Mouse (Mus musculus) layer of hippocampus, adult 8-10 months (tissue): ENCODE results near the gene Fgfr2. TPM values are rescaled to one million over a fixed set of nuclear protein-coding genes. Genes with fewer than 3 reads are reported as not detected.
"Not testable (repeated sequence)": the region's sequence is repeated elsewhere in the genome, so short reads cannot be mapped to it uniquely, and the experiment has no call there.

Experiments used
- DNase-seq, 2 experiments: peaks; one replicate each; pipeline ENCODE4 v3.0.0; 2022; ENCODE audit warnings: low spot score in 2 of 2
- total RNA-seq, 4 experiments: library from RNA; stranded (reverse); gene quantifications; 2 replicates each; pipeline ENCODE4 v1.2.4; 2022

Fgfr2 gene
- total RNA-seq, 4 experiments from 2014 or later, result 60.7 to 72.9 (median 65.8) TPM

GRCm38 (mm10) chr7:130166190-130166589, 2957.0 kb downstream of the Fgfr2 start:
- no peak for DNase-seq

- no peak for DNase-seq
Observed at GRCm38 (mm10) chr7:130165408-130165807, 2957.7 kb downstream of the Fgfr2 start.

DNA sequence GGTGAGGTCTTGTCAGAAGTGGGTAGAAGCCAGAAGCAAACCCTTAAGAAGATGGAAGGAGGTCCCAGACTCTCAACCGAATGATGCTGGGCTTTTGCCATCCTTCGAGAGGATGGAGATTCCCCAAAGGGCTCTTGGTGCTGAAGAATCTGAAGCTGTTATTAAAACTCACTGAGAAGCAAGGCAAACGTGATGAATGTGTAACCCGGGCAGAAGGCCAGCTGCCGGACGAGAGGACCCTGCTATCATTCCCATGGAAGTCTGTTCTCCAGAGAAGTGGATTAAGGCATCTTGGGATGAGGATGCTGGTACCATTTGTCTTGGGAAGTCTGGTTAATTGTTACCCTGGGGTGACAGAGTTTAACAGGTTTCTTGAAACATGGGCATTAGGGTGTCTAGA, 2960.4 kb downstream of the Fgfr2 start:
- no peak for DNase-seq

- no peak for DNase-seq
Observed at GRCm38 (mm10) chr7:130161581-130161980, 2961.6 kb downstream of the Fgfr2 start.

DNA sequence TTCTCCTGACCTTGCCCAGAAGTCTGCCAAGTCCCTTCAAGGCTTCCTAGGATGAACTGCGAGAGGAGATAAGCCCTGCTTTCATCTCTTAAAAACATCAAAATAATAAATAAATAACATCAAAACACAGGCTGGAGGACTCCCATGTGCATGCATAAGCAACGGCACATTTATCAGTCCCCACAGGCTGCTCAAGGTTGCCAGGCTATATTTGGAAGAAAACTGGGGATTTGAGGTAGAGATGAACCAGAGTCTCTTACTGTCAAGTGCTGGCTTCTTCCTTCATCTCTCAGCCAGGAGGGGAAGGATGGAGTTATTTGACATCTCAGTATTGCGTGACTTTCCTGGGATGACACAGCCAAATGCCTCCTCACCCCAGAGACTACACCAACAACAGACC, 2964.3 kb downstream of the Fgfr2 start:
- no peak for DNase-seq

- no peak for DNase-seq
Observed at GRCm38 (mm10) chr7:130153363-130153969, 2969.7 kb downstream of the Fgfr2 start.

GRCm38 (mm10) chr7:130148906-130149305, 2974.2 kb downstream of the Fgfr2 start:
- no peak for DNase-seq

- no peak for DNase-seq
Observed at GRCm38 (mm10) chr7:130147230-130147629, 2975.9 kb downstream of the Fgfr2 start.

- no peak for DNase-seq
Observed at GRCm38 (mm10) chr7:130145211-130145610, 2977.9 kb downstream of the Fgfr2 start.

GRCm38 (mm10) chr7:130143371-130143770, 2979.8 kb downstream of the Fgfr2 start:
- no peak for DNase-seq

GRCm38 (mm10) chr7:130141088-130141873, 2981.9 kb downstream of the Fgfr2 start:
- no peak for DNase-seq

DNA sequence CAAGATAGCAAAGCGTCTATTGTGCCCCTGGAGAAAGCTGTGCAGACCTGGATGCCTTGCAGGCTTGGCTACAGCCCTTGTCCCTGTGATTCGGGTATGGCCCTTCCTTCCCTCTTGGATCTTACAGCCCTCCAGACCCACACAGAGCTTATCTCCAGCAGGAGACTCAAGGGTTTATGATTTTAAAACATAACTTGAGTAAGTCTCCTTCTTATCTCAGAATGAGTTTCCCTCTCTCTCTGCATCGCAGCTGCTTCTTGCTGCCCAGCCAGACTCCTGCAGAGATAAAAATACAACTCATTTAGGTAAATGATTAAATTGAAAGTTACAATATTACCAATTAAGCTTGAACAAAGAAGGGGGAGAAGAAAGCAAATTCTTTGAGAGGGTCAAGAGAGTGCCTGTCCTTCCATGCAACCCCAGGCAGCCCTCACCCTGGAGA, 2988.2 kb downstream of the Fgfr2 start:
- no peak for DNase-seq

DNA sequence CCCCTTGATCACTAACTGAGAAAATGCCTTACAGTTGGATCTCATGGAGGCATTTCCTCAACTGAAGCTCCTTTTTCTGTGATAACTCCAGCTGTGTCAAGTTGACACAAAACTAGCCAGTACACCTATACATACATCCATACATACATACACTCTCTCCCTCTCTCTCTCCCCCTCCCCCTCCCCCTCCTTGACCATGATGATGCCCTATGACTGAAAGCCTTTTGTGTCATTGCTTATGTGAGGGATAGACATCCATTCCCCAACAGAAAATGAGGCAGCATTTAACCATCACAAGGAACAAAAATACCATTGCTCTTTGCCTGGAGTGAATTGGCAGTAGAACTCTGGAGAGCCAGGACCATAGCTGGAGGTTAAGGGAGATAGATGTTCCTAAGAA, 2988.7 kb downstream of the Fgfr2 start:
- not testable (repeated sequence) for DNase-seq

DNA sequence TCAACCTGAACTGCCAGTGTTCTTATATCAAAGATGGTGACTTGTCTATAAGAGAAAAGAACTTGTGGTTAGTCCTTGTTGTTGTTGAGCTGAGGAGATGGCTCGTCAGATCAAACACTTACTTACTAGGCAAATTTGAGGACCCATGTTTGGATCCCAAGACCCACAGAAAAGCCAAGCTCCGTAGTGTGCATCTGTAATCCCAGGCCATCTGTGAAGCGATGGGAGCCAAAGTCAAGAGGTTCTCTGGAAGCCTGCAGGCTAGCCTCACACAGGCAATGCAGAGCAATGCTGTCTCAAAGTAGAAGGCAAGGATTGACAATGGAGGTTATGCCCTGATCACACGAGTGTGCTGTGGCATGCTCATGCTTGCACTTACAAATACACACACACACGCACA, 2992.9 kb downstream of the Fgfr2 start:
- DNase-seq, result no peak

GRCm38 (mm10) chr7:130129359-130129960, 2993.7 kb downstream of the Fgfr2 start:
- peak; percentile 22 to 43 for DNase-seq

GRCm38 (mm10) chr7:130121507-130121906, 3001.6 kb downstream of the Fgfr2 start:
- DNase-seq, result no peak

DNA sequence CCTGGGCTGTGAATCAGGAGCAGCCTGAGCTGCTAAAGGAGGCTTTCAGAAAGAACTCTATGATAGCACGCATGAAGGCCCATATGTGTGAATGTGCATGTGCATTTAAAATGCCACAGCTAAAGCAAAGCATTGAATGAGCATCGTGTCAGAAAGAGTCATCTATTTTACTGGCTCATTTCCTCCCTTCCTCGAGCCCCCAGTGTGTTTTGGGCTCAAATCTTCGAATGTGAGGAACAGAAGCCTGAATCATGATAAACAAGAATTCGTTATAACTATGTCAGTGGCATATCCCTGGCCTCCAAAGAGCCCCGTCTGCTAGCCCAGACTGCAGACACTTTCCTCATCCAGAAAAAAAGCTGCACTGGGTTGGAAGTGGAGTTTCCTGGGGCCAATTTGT, 3003.7 kb downstream of the Fgfr2 start:
- DNase-seq, result no peak

GRCm38 (mm10) chr7:130118726-130119125, 3004.4 kb downstream of the Fgfr2 start:
- no peak for DNase-seq

GRCm38 (mm10) chr7:130117466-130118123, 3005.6 kb downstream of the Fgfr2 start:
- DNase-seq, result no peak

DNA sequence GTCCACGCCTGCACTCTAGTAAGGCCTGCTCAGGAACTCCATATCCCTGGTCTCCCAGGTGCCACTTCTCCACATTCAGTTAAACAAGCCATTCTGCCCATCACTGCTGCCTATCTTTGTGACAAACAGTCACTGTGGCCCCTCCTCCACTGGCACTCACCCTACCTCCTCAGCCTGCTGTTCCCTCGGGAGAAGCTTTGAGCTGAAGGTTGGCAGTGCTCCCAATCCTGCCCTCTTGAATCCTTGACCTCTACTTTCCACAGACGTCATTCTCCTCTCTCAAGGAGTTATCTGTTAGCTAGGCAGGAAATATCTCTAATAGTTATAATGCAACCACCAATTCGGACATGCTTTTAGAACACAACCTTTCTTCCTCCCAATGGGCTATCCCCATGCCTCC, 3008.7 kb downstream of the Fgfr2 start:
- no peak for DNase-seq
